Mouse (Mus musculus): Measurements from ENCODE around the gene Hoxa11. TPM values are rescaled to one million over a fixed set of nuclear protein-coding genes. Genes with fewer than 3 reads are reported as not detected.

Hoxa11 gene
- polyA plus RNA-seq, 1 experiment from 2014 or later: 0.08 TPM

MicroRNAs within 50 kb of the gene (microRNA counts, 519-probe panel; counts per million panel counts)
- microRNA mmu-miR-196b: 460 counts per million, percentile 65 among the panel's probes with 10 or more counts

Small RNA genes lying within 50 kb of the gene (microRNA-seq; reads per million reads assigned to microRNA genes)
- 67.5 reads per million, percentile 46 among the genes with 10 or more reads in this experiment for gene Mir196b

Other genes starting within 250 kb of the Hoxa11 start
- 7.9 and 9.2 TPM in 2 replicates for gene Skap2, start 233.3 kb downstream of the Hoxa11 start, polyA plus RNA-seq (2016; fragmentation: Nextera tagmentation; extraction: Ambion mirVana)
- 0.71 and 0.77 TPM in 2 replicates for gene Hoxa1, start 87.5 kb downstream of the Hoxa11 start, polyA plus RNA-seq (2016; fragmentation: Nextera tagmentation; extraction: Ambion mirVana)
- gene Hoxa2, start 81.0 kb downstream of the Hoxa11 start, polyA plus RNA-seq (2016; fragmentation: Nextera tagmentation; extraction: Ambion mirVana): 15.1 and 18.2 TPM in 2 replicates
- gene 5730596B20Rik, start 68.3 kb downstream of the Hoxa11 start, polyA plus RNA-seq (2016; fragmentation: Nextera tagmentation; extraction: Ambion mirVana): 0.17 and 0.35 TPM in 2 replicates
- 0.14 TPM in 1 of 2 replicates, not detected in the other for gene Hoxa4, start 54.1 kb downstream of the Hoxa11 start, polyA plus RNA-seq (2016; fragmentation: Nextera tagmentation; extraction: Ambion mirVana)
- gene Hoxa5, start 41.2 kb downstream of the Hoxa11 start, polyA plus RNA-seq (2016; fragmentation: Nextera tagmentation; extraction: Ambion mirVana): 0.33 and 0.34 TPM in 2 replicates
- not detected in 2 replicates for gene Hoxa6, start 37.1 kb downstream of the Hoxa11 start, polyA plus RNA-seq (2016; fragmentation: Nextera tagmentation; extraction: Ambion mirVana)
- gene Hoxa3, start 32.5 kb downstream of the Hoxa11 start, polyA plus RNA-seq (2016; fragmentation: Nextera tagmentation; extraction: Ambion mirVana): 0.70 and 1.2 TPM in 2 replicates
- not detected in 2 replicates for gene Gm28308, start 32.5 kb downstream of the Hoxa11 start, polyA plus RNA-seq (2016; fragmentation: Nextera tagmentation; extraction: Ambion mirVana)
- 0.20 TPM in 1 of 2 replicates, not detected in the other for gene Hoxa7, start 24.0 kb downstream of the Hoxa11 start, polyA plus RNA-seq (2016; fragmentation: Nextera tagmentation; extraction: Ambion mirVana)
- not detected in 2 replicates for gene Hoxa9, start 14.7 kb downstream of the Hoxa11 start, polyA plus RNA-seq (2016; fragmentation: Nextera tagmentation; extraction: Ambion mirVana)
- 0.13 TPM in 1 of 2 replicates, not detected in the other for gene Hoxa10, start 5.0 kb downstream of the Hoxa11 start, polyA plus RNA-seq (2016; fragmentation: Nextera tagmentation; extraction: Ambion mirVana)
- not detected in 2 replicates for gene Hoxa13, start 15.1 kb upstream of the Hoxa11 start, polyA plus RNA-seq (2016; fragmentation: Nextera tagmentation; extraction: Ambion mirVana)
- 0.20 and 0.47 TPM in 2 replicates for gene Evx1, start 67.7 kb upstream of the Hoxa11 start, polyA plus RNA-seq (2016; fragmentation: Nextera tagmentation; extraction: Ambion mirVana)